Mouse (Mus musculus): ENCODE results near the gene Olfr555.
"Not testable (repeated sequence)": the region's sequence is repeated elsewhere in the genome, so short reads cannot be mapped to it uniquely, and the experiment has no call there.

GRCm38 (mm10) chr7:102644945-102645344 lies 13.7 kb upstream of the Olfr555 start:
- not testable (repeated sequence) for TF ChIP-seq E2F4 (IDR thresholded peaks at IDR 0.05; ENCODE audit: insufficient read depth); USF1 (IDR thresholded peaks at IDR 0.05; ENCODE audit: low read depth)
